Mouse (Mus musculus) limb, embryonic 12.5 days (tissue): ENCODE measurements at regions not wholly inside any gene's neighbourhood (a gene's known extent, or its start where the extent isn't known, plus 50 kb on each side); places are given as distances from the start of the nearest gene placed in this dataset.
A peak's percentile ranks its signal among the peaks of the same experiment; 100 is the strongest.

Experiments
- ATAC-seq: fragments of 200-750 bp; cut with Nextera tagmentation; 2 replicates; pipeline ENCODE4 v1.8.0; 2017; ENCODE audit warnings: low read depth, moderate TSS enrichment; ENCODE audit not compliant: insufficient number of reproducible peaks, insufficient read depth, low FRiP score, low TSS enrichment
- H3K27ac ChIP-seq: fragments of 300-500 bp; sonication (generic); 2 replicates; pipeline ENCODE4 v1.5.1; 2016; ENCODE audit warnings: mild to moderate bottlenecking, moderate library complexity
- H3K27me3 ChIP-seq: fragments of 300-500 bp; sonication (generic); 2 replicates; pipeline ENCODE4 v1.6.1; 2016; ENCODE audit warnings: mild to moderate bottlenecking, moderate library complexity
- H3K36me3 ChIP-seq: fragments of 300-500 bp; sonication (generic); 2 replicates; pipeline ENCODE4 v1.6.1; 2016; ENCODE audit warnings: mild to moderate bottlenecking, moderate library complexity
- H3K4me1 ChIP-seq: fragments of 300-500 bp; sonication (generic); replicated peaks from 2 replicates; pipeline ENCODE4 v1.6.1; 2016
- H3K4me2 ChIP-seq: fragments of 300-500 bp; sonication (generic); 2 replicates; pipeline ENCODE4 v1.6.1; 2016; ENCODE audit warnings: mild to moderate bottlenecking, moderate library complexity
- H3K4me3 ChIP-seq: fragments of 300-500 bp; sonication (generic); replicated peaks from 2 replicates; pipeline ENCODE4 v1.5.1; 2016; ENCODE audit warnings: mild to moderate bottlenecking
- H3K9ac ChIP-seq: fragments of 300-500 bp; sonication (generic); replicated peaks from 2 replicates; pipeline ENCODE4 v1.6.1; 2016; ENCODE audit warnings: mild to moderate bottlenecking, moderate library complexity
- H3K9me3 ChIP-seq: fragments of 300-500 bp; sonication (generic); 2 replicates; pipeline ENCODE4 v1.6.1; 2016; ENCODE audit warnings: mild to moderate bottlenecking, moderate library complexity
- WGBS: fragments of 180-500 bp; shearing (Covaris S2); methylation state at CpG from one replicate; pipeline ENCODE4 v1.1.7; 2016; 5-methylcytosine and 5-hydroxymethylcytosine counted together

- H3K4me2 ChIP-seq: no peak overlapping the region
- ATAC-seq: no peak
- peaks cover 18% of the 10 kb centered on the region for H3K4me1 ChIP-seq
Observed at GRCm38 (mm10) chr16:18683556-18683955, 53.8 kb upstream of the Sept5 start.

DNA sequence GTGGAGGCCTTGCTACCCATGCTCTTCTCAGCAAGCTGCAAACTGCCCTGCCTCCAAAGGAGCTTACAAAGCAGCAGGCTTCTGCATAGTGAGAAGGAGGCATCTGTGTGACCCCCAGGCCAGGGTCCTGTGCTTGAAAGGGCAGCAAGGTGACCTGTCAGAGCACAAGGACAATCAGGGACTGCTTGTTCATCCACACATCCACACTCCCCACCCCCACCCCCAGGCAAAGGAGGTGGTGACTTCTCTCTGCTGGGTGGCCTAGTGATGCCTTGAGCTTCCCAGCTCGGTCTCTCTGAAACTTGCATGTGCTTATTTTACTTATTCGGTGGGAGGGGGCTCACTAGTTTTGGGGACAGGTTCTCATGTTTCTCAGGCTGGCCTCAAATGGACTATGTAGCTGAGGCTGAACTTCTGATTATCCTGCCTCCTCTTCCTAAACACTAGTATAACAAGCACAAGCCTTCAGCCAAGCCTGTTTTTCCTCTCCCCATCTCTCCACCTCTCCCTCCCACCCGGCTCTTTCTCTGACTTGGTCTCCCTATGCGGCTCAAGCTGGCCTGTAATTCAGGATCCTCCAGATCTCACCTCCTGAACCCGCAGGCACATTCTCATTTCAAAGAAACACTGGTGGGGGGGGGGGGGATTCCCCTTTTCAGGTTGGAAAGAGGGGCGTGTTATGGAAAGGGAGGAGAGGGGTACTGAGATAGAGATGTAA, 56.4 kb upstream of the Sept5 start:
- H3K4me3 ChIP-seq: no peak overlapping the region
- H3K27ac ChIP-seq: peak overlapping the region; percentile 42
- no peak; the same call in 1 of the 2 replicates for ATAC-seq
- no peak overlapping the region; the same call in 1 of the 2 replicates for H3K4me2 ChIP-seq
- H3K9me3 ChIP-seq: no peaks in the 10 kb centered on the region
- no peaks in the 10 kb centered on the region for H3K36me3 ChIP-seq
- peaks cover 6% of the 10 kb centered on the region for H3K27me3 ChIP-seq
- H3K9ac ChIP-seq: no peak overlapping the region
- peaks cover 18% of the 10 kb centered on the region for H3K4me1 ChIP-seq
- 12% methylated on average over 6 of the region's 6 CpGs for WGBS

More at GRCm38 (mm10) chr16:18683556-18683955, 53.8 kb upstream of the Sept5 start:
- H3K27me3 ChIP-seq: peaks cover 6% of the 10 kb centered on the region
- H3K27ac ChIP-seq: no peak overlapping the region
- WGBS: 67% methylated on average over 6 of the region's 6 CpGs
- no peak overlapping the region for H3K9ac ChIP-seq
- no peak overlapping the region for H3K4me3 ChIP-seq
- no peaks in the 10 kb centered on the region for H3K36me3 ChIP-seq
- H3K9me3 ChIP-seq: no peaks in the 10 kb centered on the region

DNA sequence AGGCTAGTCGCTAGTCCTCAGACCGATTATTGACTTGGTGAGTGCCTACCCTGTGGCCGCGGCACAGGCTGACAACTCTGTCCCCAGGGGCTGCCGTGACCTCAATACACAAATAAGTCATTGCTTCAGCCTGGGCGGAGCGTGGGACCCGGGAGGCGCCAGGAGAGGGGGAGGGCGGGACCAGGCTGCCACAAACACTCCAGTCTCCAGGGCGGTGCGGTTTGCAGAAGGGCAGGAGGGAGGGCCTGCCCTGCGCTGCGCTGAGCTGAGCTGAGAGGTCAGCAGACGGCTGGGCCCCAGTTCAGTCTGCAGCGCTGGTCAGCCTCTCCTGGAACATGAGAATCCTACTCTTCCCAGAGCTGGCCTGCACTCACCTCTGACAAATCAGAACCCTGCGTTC, 57.2 kb upstream of the Sept5 start:
- peaks cover 18% of the 10 kb centered on the region for H3K4me1 ChIP-seq
- H3K36me3 ChIP-seq: no peaks in the 10 kb centered on the region
- peak; percentile 91 for ATAC-seq
- peak overlapping the region; percentile 40; the same call in 1 of the 2 replicates for H3K9ac ChIP-seq
- H3K27me3 ChIP-seq: peaks cover 5% of the 10 kb centered on the region
- 1% methylated on average over 17 of the region's 17 CpGs for WGBS
- peak overlapping the region; percentile 56 for H3K4me2 ChIP-seq
- peak overlapping the region; percentile 27 for H3K4me3 ChIP-seq
- H3K9me3 ChIP-seq: no peaks in the 10 kb centered on the region
- H3K27ac ChIP-seq: peak overlapping the region; percentile 83

- peak overlapping the region; percentile 40; the same call in 1 of the 2 replicates for H3K9ac ChIP-seq
- no peaks in the 10 kb centered on the region for H3K36me3 ChIP-seq
- H3K9me3 ChIP-seq: no peaks in the 10 kb centered on the region
- WGBS: 6% methylated on average over 8 of the region's 8 CpGs
- ATAC-seq: peak; percentile 48; the same call in 1 of the 2 replicates
- peak overlapping the region; percentile 56 for H3K4me2 ChIP-seq
- peak overlapping the region; percentile 83 for H3K27ac ChIP-seq
- peak overlapping the region; percentile 27 for H3K4me3 ChIP-seq
- peaks cover under 1% of the 10 kb centered on the region; the same call in 1 of the 2 replicates for H3K27me3 ChIP-seq
- H3K4me1 ChIP-seq: peaks cover 18% of the 10 kb centered on the region
Observed at GRCm38 (mm10) chr16:18687367-18687766, 57.6 kb upstream of the Sept5 start.

DNA sequence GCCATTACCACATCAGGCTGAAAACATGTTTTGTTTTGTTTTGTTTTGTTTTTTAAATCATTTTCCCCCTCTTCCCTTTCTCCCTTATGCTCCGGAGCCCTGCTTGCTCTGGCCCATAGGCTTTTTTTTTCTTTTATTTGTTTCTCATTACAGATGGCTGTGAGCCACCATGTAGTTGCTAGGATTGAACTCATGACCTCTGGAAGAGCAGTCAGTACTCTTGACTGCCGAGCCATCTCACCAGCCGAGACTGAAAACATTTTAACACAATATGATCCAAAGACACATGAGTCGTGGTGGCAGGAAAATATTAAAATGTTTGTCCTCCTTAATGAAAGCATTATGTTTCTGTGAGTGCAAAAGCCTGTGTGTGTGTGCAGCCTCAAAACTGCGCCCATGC, 65.8 kb upstream of the Sept5 start:
- no peaks in the 10 kb centered on the region for H3K27me3 ChIP-seq
- no peak overlapping the region for H3K9ac ChIP-seq
- 0 out of 2 replicates have a peak, but pooled peaks cover 4% of the 10 kb centered on the region for H3K4me1 ChIP-seq
- H3K27ac ChIP-seq: no peak overlapping the region
- peak overlapping the region; percentile 35; the same call in 1 of the 2 replicates for H3K4me2 ChIP-seq
- no peaks in the 10 kb centered on the region for H3K9me3 ChIP-seq
- WGBS: 69% methylated on average over 5 of the region's 5 CpGs
- no peak overlapping the region for H3K4me3 ChIP-seq
- H3K36me3 ChIP-seq: no peaks in the 10 kb centered on the region
- no peak for ATAC-seq

DNA sequence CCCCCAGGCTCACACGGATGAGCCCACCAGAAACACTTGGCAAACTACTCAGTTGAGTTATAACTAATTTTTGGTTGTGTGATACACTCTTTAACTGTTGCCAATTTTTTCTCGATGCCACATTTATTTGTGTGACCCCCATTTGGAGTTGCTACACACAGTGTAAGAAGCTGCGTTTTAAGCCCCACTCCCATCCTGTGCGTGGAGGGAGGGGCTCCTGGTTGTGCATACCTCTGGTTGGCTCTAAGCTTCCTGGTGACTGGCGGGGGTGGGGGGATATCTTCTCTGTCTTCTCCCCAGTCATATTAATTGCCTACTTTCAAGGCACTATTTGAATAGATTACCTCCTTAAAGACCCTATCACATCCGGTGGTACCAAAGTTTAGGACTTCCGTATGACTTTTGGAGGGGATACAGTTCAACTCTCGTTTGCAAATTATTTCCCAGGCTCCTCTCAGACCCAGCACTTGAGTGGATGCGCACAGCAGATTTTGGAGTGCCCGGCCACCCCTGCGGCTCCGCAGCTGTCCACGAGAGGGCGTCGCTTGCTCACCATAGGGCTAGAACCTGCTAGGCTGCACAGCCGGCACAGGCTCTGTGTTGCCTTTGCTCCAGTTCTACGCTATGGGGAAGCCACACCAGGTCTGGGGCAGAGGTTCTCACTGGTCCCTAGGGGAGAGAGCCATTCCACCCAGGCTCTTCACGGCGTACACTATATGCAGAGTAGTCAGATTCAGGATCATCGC, 66.5 kb upstream of the Sept5 start:
- H3K27me3 ChIP-seq: no peaks in the 10 kb centered on the region
- no peaks in the 10 kb centered on the region for H3K9me3 ChIP-seq
- 0 out of 2 replicates have a peak overlapping the region, but pooled peaks have one; percentile 6 for H3K4me3 ChIP-seq
- no peak overlapping the region for H3K9ac ChIP-seq
- 12% methylated on average over 20 of the region's 20 CpGs for WGBS
- H3K4me2 ChIP-seq: peak overlapping the region; percentile 35
- peak; percentile 64; the same call in 1 of the 2 replicates for ATAC-seq
- no peaks in the 10 kb centered on the region for H3K36me3 ChIP-seq
- no peak overlapping the region for H3K27ac ChIP-seq
- H3K4me1 ChIP-seq: 0 out of 2 replicates have a peak, but pooled peaks cover 4% of the 10 kb centered on the region

GRCm38 (mm10) chr16:18696820-18697168, 67.0 kb upstream of the Sept5 start:
- no peak overlapping the region for H3K4me3 ChIP-seq
- ATAC-seq: no peak
- 66% methylated on average over 5 of the region's 5 CpGs for WGBS
- H3K9me3 ChIP-seq: no peaks in the 10 kb centered on the region
- H3K27me3 ChIP-seq: no peaks in the 10 kb centered on the region
- no peak overlapping the region for H3K9ac ChIP-seq
- H3K4me1 ChIP-seq: 0 out of 2 replicates have a peak, but pooled peaks cover 4% of the 10 kb centered on the region
- H3K27ac ChIP-seq: no peak overlapping the region
- peak overlapping the region; percentile 35; the same call in 1 of the 2 replicates for H3K4me2 ChIP-seq
- H3K36me3 ChIP-seq: no peaks in the 10 kb centered on the region

- no peak overlapping the region for H3K4me2 ChIP-seq
- 61% methylated on average over 9 of the region's 9 CpGs for WGBS
- no peak overlapping the region for H3K4me3 ChIP-seq
- H3K9ac ChIP-seq: no peak overlapping the region
- no peaks in the 10 kb centered on the region for H3K9me3 ChIP-seq
- no peak for ATAC-seq
- no peaks in the 10 kb centered on the region for H3K36me3 ChIP-seq
- H3K27ac ChIP-seq: no peak overlapping the region
- peaks cover 8% of the 10 kb centered on the region for H3K4me1 ChIP-seq
- H3K27me3 ChIP-seq: peaks cover 4% of the 10 kb centered on the region; the same call in 1 of the 2 replicates
Observed at GRCm38 (mm10) chr16:18704126-18704525, 72.5 kb upstream of the Cldn5 start.

DNA sequence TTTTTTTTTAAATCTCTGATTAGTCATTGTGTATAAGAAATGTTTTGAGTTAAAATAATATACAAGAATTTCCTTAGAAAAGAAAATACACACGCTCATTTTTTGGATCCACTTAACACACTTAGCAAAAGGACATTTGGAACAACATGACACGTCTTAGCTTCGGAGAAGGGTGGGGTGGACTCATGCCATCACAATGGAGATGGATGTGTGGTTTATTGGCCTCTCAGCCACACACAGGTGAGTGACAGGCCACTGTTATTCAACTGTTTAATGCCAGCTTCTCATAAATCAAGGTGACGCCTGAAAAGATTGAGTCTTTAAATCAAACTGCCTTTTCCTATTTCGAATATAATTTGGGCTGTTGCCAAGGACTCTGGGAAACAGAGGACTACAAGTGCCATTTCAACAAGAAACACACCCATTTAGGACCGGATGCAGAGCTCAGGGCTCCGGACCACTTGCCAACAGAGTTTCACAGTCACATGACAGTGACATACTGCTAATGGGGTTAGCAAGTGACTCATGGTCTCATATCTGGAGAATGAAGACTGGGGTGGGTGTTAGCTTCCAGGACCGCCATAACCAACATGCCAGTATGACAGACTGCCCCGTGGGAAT, 71.5 kb upstream of the Cldn5 start:
- H3K9ac ChIP-seq: no peak overlapping the region
- H3K36me3 ChIP-seq: no peaks in the 10 kb centered on the region
- peaks cover 4% of the 10 kb centered on the region; the same call in 1 of the 2 replicates for H3K27me3 ChIP-seq
- peaks cover 8% of the 10 kb centered on the region for H3K4me1 ChIP-seq
- no peak overlapping the region for H3K27ac ChIP-seq
- 53% methylated on average over 9 of the region's 9 CpGs for WGBS
- no peak overlapping the region for H3K4me2 ChIP-seq
- H3K4me3 ChIP-seq: no peak overlapping the region
- H3K9me3 ChIP-seq: no peaks in the 10 kb centered on the region
- ATAC-seq: no peak

DNA sequence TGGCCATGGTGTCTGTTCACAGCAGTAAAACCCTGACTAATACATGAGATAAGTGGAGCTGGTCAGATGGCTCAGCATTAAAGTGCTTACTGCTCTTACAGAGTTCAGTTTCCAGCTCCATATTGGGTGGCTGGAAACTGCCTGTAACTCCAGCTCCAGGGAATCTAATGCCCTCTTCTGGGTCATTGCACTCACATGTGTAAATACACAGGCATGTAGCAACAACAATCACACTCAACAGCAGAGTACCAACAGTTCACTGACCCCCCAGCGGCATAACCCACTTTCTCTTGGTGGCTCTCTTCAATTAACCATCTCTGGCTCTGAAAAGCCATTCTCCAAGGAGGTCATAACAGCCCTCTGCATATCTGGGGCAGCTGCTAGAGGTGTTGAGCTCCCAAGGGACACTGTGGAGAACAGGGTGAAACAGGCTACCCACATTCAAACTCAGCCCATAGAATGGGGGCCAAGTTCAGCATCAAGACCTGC, 65.0 kb upstream of the Cldn5 start:
- Histone ChIP-seq H3K4me1 (no peaks in the 10 kb centered on the region), H3K9ac (no peak overlapping the region), H3K27me3 (no peaks in the 10 kb centered on the region), H3K4me3 (no peak overlapping the region), H3K4me2 (no peak overlapping the region), H3K27ac (no peak overlapping the region), H3K9me3 (no peaks in the 10 kb centered on the region), H3K36me3 (no peaks in the 10 kb centered on the region)
- 91% methylated on average over 1 of the region's 1 CpGs for WGBS
- ATAC-seq: no peak

GRCm38 (mm10) chr16:18713017-18713416, 63.6 kb upstream of the Cldn5 start:
- 73% methylated on average over 5 of the region's 5 CpGs for WGBS
- no peaks in the 10 kb centered on the region for H3K27me3 ChIP-seq
- ATAC-seq: no peak

More at GRCm38 (mm10) chr16:18713017-18713416, 63.6 kb upstream of the Cldn5 start:
- H3K27ac ChIP-seq: no peak overlapping the region
- H3K36me3 ChIP-seq: no peaks in the 10 kb centered on the region
- H3K9me3 ChIP-seq: no peaks in the 10 kb centered on the region
- no peaks in the 10 kb centered on the region for H3K4me1 ChIP-seq
- no peak overlapping the region for H3K9ac ChIP-seq
- H3K4me2 ChIP-seq: no peak overlapping the region
- H3K4me3 ChIP-seq: no peak overlapping the region
